Mouse (Mus musculus) c-Kit-negative CD71-positive TER-119-positive erythroid progenitor cells, embryonic 14.5 days (primary cell): Measurements from ENCODE around the gene Casp7.

Experiments used
- DNase-seq: peaks from one replicate; pipeline ENCODE4 v3.0.0-alpha.2; 2013; ENCODE audit warnings: low read depth, low spot score

Casp7 gene

DNA sequence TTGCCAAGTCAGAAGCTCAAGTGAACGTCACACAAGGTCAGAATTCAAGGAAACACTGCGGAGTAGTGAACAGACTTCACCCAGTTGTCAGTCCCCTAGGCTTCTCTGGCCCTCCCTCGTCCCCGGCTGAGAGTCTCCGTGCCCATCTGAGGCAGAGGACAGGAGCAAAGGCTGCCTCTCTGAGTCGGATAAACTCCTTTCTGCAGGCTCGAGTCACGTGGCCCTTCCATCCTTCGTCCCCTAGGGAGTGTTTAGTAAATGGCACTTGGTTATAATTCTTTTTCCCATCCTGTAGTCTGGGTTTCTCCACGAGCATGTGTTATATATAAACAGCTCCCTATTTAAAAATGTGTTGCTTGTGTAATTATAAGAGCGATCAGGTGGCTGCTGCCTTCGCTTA lies 26.4 kb downstream of the Casp7 start:
- DNase-seq = no peak

- DNase-seq = no peak
Measured at GRCm38 (mm10) chr19:56424606-56425395, 27.9 kb downstream of the Casp7 start.

GRCm38 (mm10) chr19:56425492-56425891 lies 28.6 kb downstream of the Casp7 start:
- no peak for DNase-seq

DNA sequence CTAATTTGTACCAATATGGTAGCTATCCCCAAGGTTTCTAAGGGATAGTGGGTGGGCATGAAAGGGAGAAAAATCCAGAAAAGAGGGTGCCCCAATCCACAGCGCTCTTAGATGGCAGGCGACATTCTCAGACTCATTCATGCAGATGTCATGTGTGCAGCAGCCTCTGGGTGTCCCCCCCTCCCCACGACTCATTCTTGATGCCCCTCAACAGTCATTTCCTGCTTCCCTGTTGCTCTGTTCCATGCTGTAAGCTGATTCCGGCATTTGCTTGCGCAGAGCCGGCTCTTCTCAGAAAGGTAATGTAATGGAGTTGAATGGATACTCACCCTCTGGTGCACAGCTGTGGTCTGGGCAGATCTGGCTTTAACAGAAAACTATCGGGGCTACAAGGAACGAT lies 33.4 kb downstream of the Casp7 start:
- no peak for DNase-seq

- no peak for DNase-seq
Measured at GRCm38 (mm10) chr19:56432706-56433105, 35.8 kb downstream of the Casp7 start.

DNA sequence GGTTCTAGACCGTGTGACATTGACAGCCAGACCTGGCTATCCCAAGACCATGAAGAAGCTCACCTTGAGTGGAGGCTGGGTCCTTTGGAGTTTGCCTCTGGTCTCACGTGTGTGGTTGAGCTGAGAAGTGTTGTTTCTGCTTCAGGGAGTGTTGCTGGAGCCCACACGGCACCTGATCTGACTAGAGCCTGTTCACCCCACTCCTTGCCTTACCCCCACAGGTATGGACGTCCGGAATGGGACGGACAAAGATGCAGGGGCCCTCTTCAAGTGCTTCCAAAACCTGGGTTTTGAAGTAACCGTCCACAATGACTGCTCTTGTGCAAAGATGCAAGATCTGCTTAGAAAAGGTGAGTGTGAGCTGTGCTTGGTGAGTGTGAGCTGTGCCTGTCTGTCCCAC lies 36.7 kb downstream of the Casp7 start:
- no peak for DNase-seq

DNA sequence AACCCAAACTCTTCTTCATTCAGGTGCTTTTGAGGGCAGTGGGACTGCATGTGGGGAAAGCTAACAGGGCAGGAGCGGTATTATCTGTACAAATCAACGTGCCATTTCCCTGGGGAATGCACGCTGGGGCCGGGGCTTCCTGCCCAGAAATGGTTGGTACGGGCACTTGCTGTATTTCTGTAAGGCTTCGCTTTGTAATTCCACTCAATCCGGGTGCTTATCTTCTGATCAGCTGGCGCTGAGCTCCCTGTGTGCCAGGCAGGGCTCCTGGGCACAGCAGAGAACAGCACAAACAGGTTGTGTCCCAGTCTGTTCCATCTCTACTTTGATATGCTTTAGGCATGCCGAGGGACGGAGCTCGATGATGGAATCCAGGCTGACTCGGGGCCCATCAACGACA lies 39.5 kb downstream of the Casp7 start:
- DNase-seq = no peak

GRCm38 (mm10) chr19:56438357-56439071 lies 41.6 kb downstream of the Casp7 start:
- DNase-seq = no peak

- peak; percentile 50 for DNase-seq
Measured at GRCm38 (mm10) chr19:56439072-56439434, 42.1 kb downstream of the Casp7 start.

DNA sequence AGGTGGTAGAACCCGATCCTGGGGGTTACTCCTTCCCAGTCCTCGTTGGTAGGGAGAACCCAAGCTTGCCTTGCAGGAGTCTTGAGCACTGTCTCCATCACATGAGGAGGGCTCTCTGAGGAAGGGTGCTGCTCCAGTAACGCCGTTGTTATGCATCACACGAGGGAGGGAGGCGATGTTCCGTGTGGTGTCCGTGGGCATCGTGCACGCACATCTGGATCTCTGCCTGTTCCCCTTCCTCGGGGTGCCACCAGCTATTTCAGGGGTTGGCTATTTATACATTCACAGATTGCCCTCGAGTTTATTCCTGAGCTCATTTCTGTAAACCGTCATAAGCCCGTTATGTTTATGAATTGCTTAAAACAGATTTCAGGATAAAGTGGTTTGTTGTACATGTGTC lies 46.5 kb downstream of the Casp7 start:
- DNase-seq = no peak

- no peak for DNase-seq
Measured at GRCm38 (mm10) chr19:56448784-56449183, 51.9 kb downstream of the Casp7 start.

GRCm38 (mm10) chr19:56449537-56449936 lies 52.6 kb downstream of the Casp7 start:
- no peak for DNase-seq

GRCm38 (mm10) chr19:56450892-56451291 lies 54.0 kb downstream of the Casp7 start:
- DNase-seq = no peak

DNA sequence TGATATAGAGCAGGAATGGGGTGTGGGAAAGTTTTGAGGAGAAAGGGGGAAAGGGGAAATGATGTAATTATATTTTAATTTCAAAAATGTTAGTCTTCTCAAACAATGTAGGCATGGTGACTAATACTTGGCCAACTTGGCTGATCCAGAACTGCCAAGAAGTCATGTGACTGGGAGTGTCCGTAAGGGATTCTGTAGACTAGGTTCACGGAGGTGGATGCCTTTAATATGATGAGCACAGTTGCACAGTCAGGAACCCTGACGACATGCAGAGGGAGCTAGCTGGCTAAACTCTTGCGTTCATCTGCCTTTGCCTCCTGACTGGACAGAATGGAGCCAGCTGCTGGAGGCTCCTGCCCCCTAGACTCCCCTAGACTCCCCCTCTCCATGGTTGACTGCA lies 54.9 kb downstream of the Casp7 start:
- no peak for DNase-seq

DNA sequence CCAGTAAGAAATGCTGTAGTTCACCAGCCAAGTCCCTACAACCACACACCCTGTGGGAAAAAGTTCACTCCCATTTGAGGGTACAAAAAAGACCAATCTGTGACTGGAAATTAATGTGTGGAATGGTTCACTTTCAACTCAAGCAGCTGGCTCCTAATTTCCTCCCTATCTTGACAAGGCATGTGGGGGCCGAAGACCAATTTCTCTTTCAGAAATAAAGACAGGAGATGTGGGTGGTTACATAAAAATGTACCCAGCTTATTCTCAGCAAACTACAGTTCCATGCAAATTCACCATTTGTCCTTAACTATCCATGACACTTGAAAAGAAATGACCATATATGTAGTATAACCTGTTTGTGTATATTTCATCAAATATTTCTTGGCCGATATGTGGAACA lies 55.5 kb downstream of the Casp7 start:
- no peak for DNase-seq

DNA sequence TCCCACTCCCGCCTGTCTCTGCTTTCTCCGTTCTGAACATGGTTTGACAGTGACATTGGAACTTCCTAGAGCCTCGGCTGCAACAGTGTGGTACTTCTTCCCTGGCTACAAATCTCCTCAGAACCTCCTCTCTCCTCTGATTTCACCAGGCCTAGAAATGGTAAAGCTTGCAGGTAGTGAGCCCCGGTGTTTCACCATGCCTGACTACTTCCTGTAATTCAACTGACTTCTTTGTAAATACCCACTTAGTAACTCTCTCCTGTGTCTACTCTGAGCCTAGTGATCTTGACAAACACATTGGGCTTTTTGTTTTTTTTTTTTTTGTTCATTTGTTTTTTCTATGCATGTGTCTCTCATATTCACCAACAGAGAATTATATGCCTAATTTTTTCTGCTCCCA lies 57.9 kb downstream of the Casp7 start:
- DNase-seq = no peak

DNA sequence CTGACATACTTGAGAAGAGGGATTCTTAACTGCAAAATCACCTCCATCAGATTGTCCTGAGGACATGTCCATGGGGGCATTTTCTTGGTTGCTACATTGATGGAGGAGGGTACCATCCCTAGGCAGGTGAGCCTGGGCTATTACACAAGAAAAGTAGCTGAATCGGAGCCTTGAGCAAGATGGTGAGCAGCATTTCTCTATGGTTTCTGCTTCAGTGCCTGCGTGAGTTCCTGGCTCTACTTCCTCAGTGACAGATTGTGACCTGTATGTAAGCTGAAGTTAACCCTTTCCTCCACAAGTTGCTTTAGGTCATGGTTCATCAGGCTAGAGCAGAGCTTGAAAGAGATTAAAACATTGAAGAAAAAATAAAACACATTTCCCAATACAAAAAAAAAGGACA lies 58.4 kb downstream of the Casp7 start:
- no peak for DNase-seq

DNA sequence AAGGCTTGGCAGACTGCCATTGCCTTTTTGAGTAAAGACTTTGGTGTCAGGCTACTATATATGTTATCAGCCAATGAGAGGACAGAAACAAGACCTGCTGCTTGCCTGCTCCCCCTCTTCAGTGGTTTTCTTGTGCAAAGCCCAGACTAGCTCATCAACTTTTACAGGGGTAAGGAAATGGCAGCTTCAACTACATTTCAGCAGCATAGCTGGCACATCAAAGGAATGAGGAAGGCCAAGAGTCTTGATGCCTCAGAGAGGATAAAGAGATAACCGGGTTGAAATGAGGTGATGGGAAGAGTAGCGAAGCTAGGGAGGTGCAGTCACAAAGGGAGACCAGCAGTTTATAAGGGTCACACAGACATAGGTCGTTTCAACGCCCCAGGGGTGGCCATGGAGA lies 60.6 kb downstream of the Casp7 start:
- no peak for DNase-seq

DNA sequence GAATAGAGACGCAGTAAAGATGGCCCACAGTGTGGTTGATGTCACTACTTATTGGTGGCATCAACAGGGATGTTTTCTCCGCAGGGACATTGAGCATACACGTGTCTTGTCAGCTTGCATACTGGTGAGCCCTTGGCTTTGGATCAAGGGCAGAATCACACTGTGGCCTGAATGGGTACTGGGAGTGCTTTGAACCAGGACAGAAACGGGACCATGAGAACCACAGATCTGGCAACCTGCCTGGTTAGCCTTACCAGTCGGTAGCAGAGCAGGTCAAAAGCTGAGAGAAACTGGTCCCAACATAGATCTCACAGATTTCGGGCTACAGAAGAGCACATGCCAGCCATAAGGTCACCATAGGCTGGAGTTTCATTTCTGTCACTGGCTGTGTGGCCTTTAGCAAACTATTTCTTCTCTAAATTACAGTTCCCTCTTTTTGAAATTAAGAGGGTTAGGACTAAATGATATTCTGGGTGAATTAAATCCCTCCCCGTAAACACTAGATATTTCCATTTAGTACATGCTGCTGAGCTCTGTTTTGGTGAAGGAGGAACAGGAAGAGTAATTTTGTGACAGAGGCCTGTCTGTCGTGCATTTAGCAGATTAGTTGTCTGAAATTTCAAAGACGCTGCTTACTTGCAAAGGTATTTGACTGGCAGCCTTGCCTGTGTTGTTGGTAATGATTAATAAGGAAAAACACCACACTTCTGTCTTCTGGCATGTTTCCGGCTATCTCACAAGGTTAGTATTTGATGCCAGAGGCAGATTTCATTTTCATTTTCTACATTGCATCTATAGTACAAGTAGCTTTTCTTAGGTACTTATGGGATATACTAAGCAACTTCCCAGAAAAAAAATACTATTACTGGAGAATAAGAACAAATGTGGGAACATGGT lies 62.5 kb downstream of the Casp7 start:
- DNase-seq = no peak

- no peak for DNase-seq
Measured at GRCm38 (mm10) chr19:56460241-56460640, 63.3 kb downstream of the Casp7 start.

DNA sequence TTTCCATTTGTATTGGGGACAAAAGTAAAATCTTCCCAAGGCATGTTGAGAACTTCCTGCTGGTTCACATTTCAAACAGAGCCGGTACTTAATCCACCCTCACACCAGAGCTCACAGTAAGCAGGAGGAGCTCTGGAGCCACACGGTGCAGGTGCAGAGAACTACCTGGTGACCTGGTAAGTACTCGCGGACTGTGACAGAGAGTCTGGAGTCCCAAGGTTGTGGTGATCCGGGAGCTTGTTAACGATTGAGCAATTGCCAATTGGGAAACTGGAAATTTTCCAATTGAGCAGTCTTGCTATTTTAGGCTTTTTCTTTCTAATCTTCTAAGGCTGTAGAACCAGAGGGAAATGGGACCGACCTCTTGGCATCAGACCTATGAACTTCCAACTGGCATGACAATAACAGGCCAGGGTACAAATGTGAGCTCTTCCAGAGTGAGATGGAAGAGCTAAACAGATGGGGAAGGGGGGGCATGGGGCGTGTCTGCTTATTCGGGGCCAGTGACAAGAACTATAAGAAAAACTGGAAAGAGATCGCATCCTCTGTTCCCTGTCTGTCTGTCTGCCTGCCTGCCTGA lies 64.7 kb downstream of the Casp7 start, which contains the start of gene Plekhs1:
Gene Plekhs1 (plus strand): TSS at position 119 of the 580 bp plus-strand sequence.
- no peak for DNase-seq

GRCm38 (mm10) chr19:56462786-56463185 lies 65.9 kb downstream of the Casp7 start:
- no peak for DNase-seq
